Mouse (Mus musculus): Measurements from ENCODE around the gene Necab3.

- TF ChIP-seq CTCF (IDR thresholded peaks at IDR 0.05; ENCODE audit: borderline replicate concordance, insufficient read depth, low read depth, low read length): no peak
- no peak for TF ChIP-seq POLR2A (IDR thresholded peaks at IDR 0.05; ENCODE audit: borderline replicate concordance, insufficient read depth, low read length)
Observed at GRCm38 (mm10) chr2:154549127-154549885, 9.4 kb downstream of the Necab3 start.
